Mouse (Mus musculus) E14TG2a.4 (cell line): ENCODE results near the gene Lfng.

Experiments
- H3K27me3 ChIP-seq: 2 replicates; pipeline ENCODE4 v1.6.1; 2014; ENCODE audit warnings: low read length, control low read depth; ENCODE audit not compliant: insufficient read depth
- H3K36me3 ChIP-seq: 2 replicates; pipeline ENCODE4 v1.6.1; 2014; ENCODE audit warnings: low read length, control low read depth; ENCODE audit not compliant: insufficient read depth
- H3K4me1 ChIP-seq: replicated peaks from 2 replicates; pipeline ENCODE4 v1.6.1; 2014; ENCODE audit warnings: low read depth, low read length, control low read depth
- H3K4me3 ChIP-seq: replicated peaks from 2 replicates; pipeline ENCODE4 v1.5.1; 2014; ENCODE audit warnings: mild to moderate bottlenecking, low read length
- H3K9me3 ChIP-seq: 2 replicates; pipeline ENCODE4 v1.6.1; 2014; ENCODE audit warnings: low read length, control low read depth
- CTCF ChIP-seq: conservative IDR thresholded peaks from 2 replicates; pipeline ENCODE4 v1.5.1; 2014; ENCODE audit warnings: low read length
- NANOG ChIP-seq: IDR thresholded peaks from 2 replicates; pipeline ENCODE4 v1.6.1; 2014; ENCODE audit warnings: borderline replicate concordance, low read length, mixed read lengths
- POU5F1 ChIP-seq: IDR thresholded peaks from 2 replicates; pipeline ENCODE4 v1.6.1; 2014; ENCODE audit warnings: low read length, borderline replicate concordance

Gene Lfng

DNA sequence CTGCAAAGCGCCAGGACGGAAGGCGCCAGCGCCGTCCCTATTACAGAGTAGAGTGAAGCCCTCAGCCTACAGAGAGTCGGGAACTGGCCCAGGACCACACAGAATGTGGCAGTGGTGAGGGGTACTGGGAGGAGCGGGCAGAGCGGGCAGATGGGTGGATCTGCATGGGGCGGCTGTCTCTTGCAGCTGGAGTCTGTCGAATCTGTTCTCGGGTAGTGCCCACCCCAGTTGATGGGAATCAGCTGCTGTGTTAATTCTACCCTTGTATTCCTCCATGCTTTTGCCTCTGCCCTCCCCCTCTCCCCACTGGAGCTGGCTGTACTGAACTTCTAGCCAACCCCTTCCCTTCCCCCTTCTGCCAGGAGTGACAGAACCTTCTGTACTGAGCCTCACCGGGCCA, 5.4 kb upstream of the Lfng start:
- H3K36me3 ChIP-seq: no peaks in the 10 kb centered on the region
- peaks cover 26% of the 10 kb centered on the region for H3K4me1 ChIP-seq
- H3K4me3 ChIP-seq: no peak overlapping the region
- H3K9me3 ChIP-seq: peaks cover 11% of the 10 kb centered on the region
- TF ChIP-seq CTCF: no peak
- no peak for TF ChIP-seq POU5F1
- no peak for TF ChIP-seq NANOG
- H3K27me3 ChIP-seq: peaks cover 88% of the 10 kb centered on the region

- H3K36me3 ChIP-seq: no peaks in the 10 kb centered on the region
- TF ChIP-seq CTCF: no peak
- no peak for TF ChIP-seq NANOG
- no peak for TF ChIP-seq POU5F1
- peaks cover 11% of the 10 kb centered on the region for H3K9me3 ChIP-seq
- no peak overlapping the region for H3K4me3 ChIP-seq
- peaks cover 88% of the 10 kb centered on the region for H3K27me3 ChIP-seq
- peaks cover 23% of the 10 kb centered on the region for H3K4me1 ChIP-seq
Measured at GRCm38 (mm10) chr5:140602540-140602939, 4.6 kb upstream of the Lfng start.

DNA sequence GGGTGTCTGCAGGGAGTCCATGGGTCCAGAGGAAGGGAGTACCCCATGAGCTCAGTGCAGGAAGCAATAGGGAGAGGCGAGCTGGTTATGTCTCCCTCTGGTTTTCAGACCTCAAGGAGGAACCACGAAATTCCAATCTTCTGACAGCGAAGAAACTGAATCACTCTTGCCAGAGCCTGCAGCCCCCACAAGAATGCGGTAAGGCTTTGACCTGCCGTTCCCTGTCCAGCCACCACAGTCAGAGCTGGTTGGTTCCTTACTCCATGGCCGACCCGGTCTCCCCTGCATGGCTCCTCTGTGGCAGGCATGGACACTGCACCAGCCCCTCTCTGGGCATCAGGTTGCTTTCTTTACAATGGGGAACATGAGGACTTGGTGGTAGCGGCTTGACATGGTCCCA, 2.7 kb upstream of the Lfng start:
- peaks cover 42% of the 10 kb centered on the region for H3K4me1 ChIP-seq
- TF ChIP-seq NANOG: no peak
- TF ChIP-seq POU5F1: no peak

GRCm38 (mm10) chr5:140605228-140605627, 1.9 kb upstream of the Lfng start:
- no peak overlapping the region for H3K4me3 ChIP-seq
- TF ChIP-seq NANOG: no peak
- peaks cover 11% of the 10 kb centered on the region for H3K9me3 ChIP-seq
- H3K4me1 ChIP-seq: peaks cover 50% of the 10 kb centered on the region
- H3K27me3 ChIP-seq: peaks cover 95% of the 10 kb centered on the region
- no peaks in the 10 kb centered on the region for H3K36me3 ChIP-seq

More for the DNA sequence above, 2.7 kb upstream of the Lfng start:
- Histone ChIP-seq H3K9me3 (peaks cover 11% of the 10 kb centered on the region), H3K4me3 (no peak overlapping the region), H3K36me3 (no peaks in the 10 kb centered on the region), H3K27me3 (peaks cover 91% of the 10 kb centered on the region)

- H3K27me3 ChIP-seq: peaks cover 95% of the 10 kb centered on the region
- H3K4me3 ChIP-seq: peak overlapping the region; percentile 83
- H3K36me3 ChIP-seq: no peaks in the 10 kb centered on the region
- H3K9me3 ChIP-seq: peaks cover 11% of the 10 kb centered on the region
- TF ChIP-seq POU5F1 (no peak), CTCF (no peak), NANOG (no peak)
- H3K4me1 ChIP-seq: peaks cover 61% of the 10 kb centered on the region
Measured at GRCm38 (mm10) chr5:140606386-140606785, 734 bp upstream of the Lfng start.

DNA sequence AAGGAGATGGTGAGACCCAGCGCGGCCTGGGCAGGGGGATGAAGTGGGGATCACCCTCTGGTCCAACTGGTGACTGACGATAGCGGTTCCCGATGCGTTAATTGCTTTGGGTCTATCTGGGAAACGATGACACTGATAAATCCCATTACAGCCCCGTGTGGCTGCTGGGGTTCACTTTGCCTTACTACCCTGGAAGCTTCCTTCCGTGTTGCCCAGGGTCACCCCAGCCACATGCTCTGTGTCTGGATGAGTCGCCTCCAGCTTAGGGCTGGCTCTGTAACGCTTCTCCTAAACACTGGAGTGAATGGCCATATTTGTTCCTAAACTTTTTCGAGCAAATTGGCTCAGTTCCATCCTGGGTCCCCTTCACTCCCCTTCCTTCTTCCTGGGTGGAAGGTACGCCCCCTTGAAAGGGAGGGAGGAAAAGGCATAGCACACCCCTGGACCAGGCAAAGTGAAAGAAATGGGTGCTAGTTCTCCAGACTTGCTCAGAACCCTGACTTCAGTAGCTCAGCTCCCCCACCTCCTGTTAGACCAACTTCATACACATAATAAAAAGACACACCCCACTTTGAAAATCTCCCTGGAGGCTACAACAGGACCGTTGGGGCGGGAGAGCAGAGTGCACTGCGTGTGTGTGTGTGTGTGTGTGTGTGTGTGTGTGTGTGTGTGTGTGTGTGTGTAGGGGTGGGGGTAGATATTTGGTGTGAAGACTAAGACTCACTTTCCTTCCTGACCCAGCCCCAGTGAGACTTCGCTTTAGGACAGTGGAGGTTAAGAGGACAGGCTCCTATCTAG, 915 bp downstream of the Lfng start:
- no peaks in the 10 kb centered on the region; the same call in 1 of the 2 replicates for H3K36me3 ChIP-seq
- H3K9me3 ChIP-seq: peaks cover 11% of the 10 kb centered on the region
- H3K4me3 ChIP-seq: peak overlapping the region; percentile 83
- H3K27me3 ChIP-seq: peaks cover 94% of the 10 kb centered on the region
- peaks cover 74% of the 10 kb centered on the region for H3K4me1 ChIP-seq
- no peak for TF ChIP-seq CTCF
- no peak for TF ChIP-seq NANOG
- no peak for TF ChIP-seq POU5F1

- TF ChIP-seq NANOG: no peak
- TF ChIP-seq POU5F1: no peak
- no peak for TF ChIP-seq CTCF
Measured at GRCm38 (mm10) chr5:140608634-140609015, 1.5 kb downstream of the Lfng start.

GRCm38 (mm10) chr5:140609511-140610272, 2.6 kb downstream of the Lfng start:
- TF ChIP-seq NANOG: no peak
- TF ChIP-seq CTCF: no peak
- no peak for TF ChIP-seq POU5F1
- no peaks in the 10 kb centered on the region for H3K9me3 ChIP-seq
- H3K27me3 ChIP-seq: peaks cover 88% of the 10 kb centered on the region
- peaks cover 84% of the 10 kb centered on the region for H3K4me1 ChIP-seq
- H3K4me3 ChIP-seq: peak overlapping the region; percentile 83; the same call in 1 of the 2 replicates
- peaks cover 14% of the 10 kb centered on the region for H3K36me3 ChIP-seq

More at GRCm38 (mm10) chr5:140608634-140609015, 1.5 kb downstream of the Lfng start:
- peaks cover 8% of the 10 kb centered on the region for H3K9me3 ChIP-seq
- H3K4me1 ChIP-seq: peaks cover 78% of the 10 kb centered on the region
- peak overlapping the region; percentile 83 for H3K4me3 ChIP-seq
- peaks cover 3% of the 10 kb centered on the region for H3K36me3 ChIP-seq
- H3K27me3 ChIP-seq: peaks cover 95% of the 10 kb centered on the region
